Comparison of ENCODE assay signal across 8 mouse cellular contexts in the genomic region with DNA sequence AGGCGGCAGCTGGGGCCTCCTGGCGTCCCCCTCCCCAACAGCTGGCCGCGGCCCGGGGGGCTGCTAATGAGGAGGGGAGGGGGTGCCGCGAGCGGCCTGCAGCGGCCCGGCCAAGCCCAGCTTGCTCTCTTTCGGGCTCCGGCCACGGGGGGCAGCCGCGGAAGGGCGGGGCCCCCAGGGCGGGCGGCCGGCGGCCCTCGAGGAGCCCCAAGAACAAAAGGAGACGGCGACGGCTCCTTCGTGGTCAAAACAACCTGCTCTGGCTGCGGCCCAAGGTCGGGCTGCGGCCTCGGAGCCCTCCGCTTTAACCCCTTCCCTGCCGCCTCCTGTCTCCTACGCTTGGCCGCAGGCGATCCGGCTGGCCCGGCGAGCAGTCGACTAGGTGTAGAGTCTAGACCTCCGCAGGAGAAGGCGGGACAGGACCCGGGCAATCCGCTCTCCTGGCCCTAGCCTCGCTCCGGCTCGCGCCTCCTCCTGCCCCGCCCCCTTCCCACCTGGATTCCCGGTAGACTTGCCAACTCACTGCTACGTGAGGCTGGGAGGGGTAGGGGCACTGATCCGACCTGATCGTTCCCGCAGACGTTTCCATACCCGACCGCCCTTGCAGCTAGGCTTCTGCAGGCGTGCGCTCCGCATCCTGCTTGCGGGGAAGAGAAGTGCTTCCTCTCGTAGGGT. TPM values are rescaled to one million over a fixed set of nuclear protein-coding genes. Genes with fewer than 3 reads are reported as not detected.
DNase-seq lines count a peak whose midpoint lies in the region; ATAC-seq and TF ChIP-seq lines count a peak whose summit lies in the region.

No protein-coding gene starts in this region.

- H3K36me3 ChIP-seq in erythroblast, embryonic 14.5 days (ENCODE audit: control insufficient read depth), result no peaks in the 10 kb centered on the region
- no peaks in the 10 kb centered on the region for H3K36me3 ChIP-seq in limb, embryonic 12.5 days
- no peaks in the 10 kb centered on the region for H3K36me3 ChIP-seq in midbrain, embryonic 14.5 days (ENCODE audit: control insufficient read depth, insufficient read depth, low read length)
- H3K36me3 ChIP-seq in testis, adult 2 months (ENCODE audit: control insufficient read depth, insufficient read depth, low read length), result no peaks in the 10 kb centered on the region

- peak overlapping the region; percentile 98 for H3K27ac ChIP-seq in cortical plate, adult 2 months (ENCODE audit: insufficient read depth, low read length)
- peak overlapping the region; percentile 35; the same call in 1 of the 2 replicates for H3K27ac ChIP-seq in limb, embryonic 12.5 days
- peak overlapping the region; percentile 74 for H3K27ac ChIP-seq in midbrain, embryonic 14.5 days (replicated peaks; ENCODE audit: low read depth, low read length)
- no peak overlapping the region; the same call in none of the 2 replicates for H3K27ac ChIP-seq in testis, adult 2 months (ENCODE audit: control insufficient read depth, insufficient read depth, low read depth, low read length)

- H3K4me3 ChIP-seq in erythroblast, embryonic 14.5 days (replicated peaks), result peak overlapping the region; percentile 38
- H3K4me3 ChIP-seq in cortical plate, adult 2 months (ENCODE audit: insufficient read depth, low read length), result peak overlapping the region; percentile 98
- H3K4me3 ChIP-seq in limb, embryonic 12.5 days (replicated peaks), result peak overlapping the region; percentile 66
- H3K4me3 ChIP-seq in midbrain, embryonic 14.5 days (replicated peaks; ENCODE audit: low read depth, low read length), result peak overlapping the region; percentile 62
- peak overlapping the region; percentile 71 for H3K4me3 ChIP-seq in testis, adult 2 months (ENCODE audit: control insufficient read depth, low read depth, low read length)

- peaks cover 71% of the 10 kb centered on the region for H3K27me3 ChIP-seq in erythroblast, embryonic 14.5 days (ENCODE audit: control insufficient read depth)
- H3K27me3 ChIP-seq in limb, embryonic 12.5 days, result peaks cover 96% of the 10 kb centered on the region
- H3K27me3 ChIP-seq in midbrain, embryonic 14.5 days (ENCODE audit: control insufficient read depth, insufficient read depth, low read length), result peaks cover 54% of the 10 kb centered on the region
- no peaks in the 10 kb centered on the region for H3K27me3 ChIP-seq in testis, adult 2 months (ENCODE audit: control insufficient read depth, insufficient read depth, low read length)

- peak; percentile 64 for DNase-seq in gastrocnemius, postnatal 25 days
- peak; percentile 91 for DNase-seq in kidney, adult 18-20 months
- DNase-seq in midbrain, embryonic 14.5 days, result peak; percentile 72

- 0 out of 2 replicates have a peak, but pooled peaks have one; percentile 37 for TF ChIP-seq POLR2A in cortical plate, adult 2 months (IDR thresholded peaks at IDR 0.05; ENCODE audit: extremely low read depth, insufficient read depth, low read length)
- no peak for TF ChIP-seq POLR2A in testis, adult 2 months (IDR thresholded peaks at IDR 0.05; ENCODE audit: control insufficient read depth, low read depth, low read length)

- peak overlapping the region; percentile 99 for H3K4me2 ChIP-seq in limb, embryonic 12.5 days
- H3K4me2 ChIP-seq in midbrain, embryonic 14.5 days (ENCODE audit: low read length), result peak overlapping the region; percentile 90

- WGBS in limb, embryonic 12.5 days, result under 1% methylated on average over 60 of the region's 60 CpGs
- under 1% methylated on average over 55 of the region's 60 CpGs for WGBS in midbrain, embryonic 14.5 days

- TF ChIP-seq CTCF in cortical plate, adult 2 months (IDR thresholded peaks at IDR 0.05; ENCODE audit: extremely low read depth, insufficient read depth, low read length), result no peak
- no peak for TF ChIP-seq CTCF in testis, adult 2 months (IDR thresholded peaks at IDR 0.05; ENCODE audit: control insufficient read depth, insufficient read depth, insufficient replicate concordance, low read depth, low read length)

- ATAC-seq in erythroblast, adult 5-6 weeks (replicated peaks; ENCODE audit: low FRiP score, poor library complexity, severe bottlenecking), result no peak
- ATAC-seq in limb, embryonic 12.5 days (ENCODE audit: insufficient number of reproducible peaks, insufficient read depth, low FRiP score, low TSS enrichment, low read depth), result peak; percentile 64; the same call in 1 of the 2 replicates
- peak; percentile 60 for ATAC-seq in midbrain, embryonic 14.5 days (ENCODE audit: low FRiP score, low TSS enrichment)

- H3K4me1 ChIP-seq in erythroblast, embryonic 14.5 days (ENCODE audit: control insufficient read depth), result peaks cover 24% of the 10 kb centered on the region
- H3K4me1 ChIP-seq in cortical plate, adult 2 months (ENCODE audit: control insufficient read depth, insufficient read depth, low read length), result 0 out of 2 replicates have a peak, but pooled peaks cover 2% of the 10 kb centered on the region
- peaks cover 43% of the 10 kb centered on the region for H3K4me1 ChIP-seq in limb, embryonic 12.5 days (replicated peaks)
- H3K4me1 ChIP-seq in midbrain, embryonic 14.5 days (ENCODE audit: control insufficient read depth, insufficient read depth, low read length), result peaks cover 18% of the 10 kb centered on the region
- peaks cover 22% of the 10 kb centered on the region for H3K4me1 ChIP-seq in testis, adult 2 months (ENCODE audit: control insufficient read depth, insufficient read depth, low read length)

- H3K9ac ChIP-seq in limb, embryonic 12.5 days (replicated peaks), result peak overlapping the region; percentile 71
- H3K9ac ChIP-seq in midbrain, embryonic 14.5 days (replicated peaks; ENCODE audit: low read length), result peak overlapping the region; percentile 72

- H3K9me3 ChIP-seq in erythroblast, embryonic 14.5 days (ENCODE audit: control insufficient read depth, low read length), result peaks cover 2% of the 10 kb centered on the region; the same call in 1 of the 2 replicates
- no peaks in the 10 kb centered on the region for H3K9me3 ChIP-seq in limb, embryonic 12.5 days
- no peaks in the 10 kb centered on the region for H3K9me3 ChIP-seq in midbrain, embryonic 14.5 days (ENCODE audit: control insufficient read depth, low read length)

RNA-seq across cellular contexts. Expression of a gene that starts 2.1 kb away (rescaled TPM):
- polyA plus RNA-seq in erythroblast, embryonic 14.5 days (2012), result 0.08 and 0.09 TPM in 2 replicates
- total RNA-seq in erythroblast, adult 5-6 weeks (2015; ENCODE audit: low replicate concordance), result not detected in 2 replicates
- total RNA-seq in erythroblast, adult 5-6 weeks (2017; ENCODE audit: low replicate concordance), result 0.42 and 0.94 TPM in 2 replicates
- polyA plus RNA-seq in cortical plate, adult 2 months (2012; rRNA removed), result 32.2 and 34.5 TPM in 2 replicates
- 10 to 100 TPM; 13.9 to 16.7 TPM for total RNA-seq in gastrocnemius, postnatal 25 days (2021)
- 2.5 and 2.8 TPM in 2 replicates for polyA plus RNA-seq in limb, embryonic 12.5 days (2016; fragmentation: Nextera tagmentation; extraction: Ambion mirVana)
- 4.7 and 5.1 TPM in 2 replicates for polyA plus RNA-seq in midbrain, embryonic 14.5 days (2014; fragmentation: Nextera tagmentation; extraction: Ambion mirVana)
- 1.6 and 1.9 TPM in 2 replicates for polyA plus RNA-seq in testis, adult 2 months (2012; rRNA removed)

RNA-seq across cellular contexts. Expression of a gene that starts 41.7 kb away (rescaled TPM):
- polyA plus RNA-seq in erythroblast, embryonic 14.5 days (2012), result 0.28 and 0.50 TPM in 2 replicates
- total RNA-seq in erythroblast, adult 5-6 weeks (2015; ENCODE audit: low replicate concordance), result 2.1 and 6.9 TPM in 2 replicates
- total RNA-seq in erythroblast, adult 5-6 weeks (2017; ENCODE audit: low replicate concordance), result 4.5 and 6.4 TPM in 2 replicates
- 58.4 and 62.6 TPM in 2 replicates for polyA plus RNA-seq in cortical plate, adult 2 months (2012; rRNA removed)
- total RNA-seq in gastrocnemius, postnatal 25 days (2021), result 10 to 100 TPM in 1 of 2 experiments, 1 to 10 TPM in 1; 8.6 to 11.1 TPM
- polyA plus RNA-seq in limb, embryonic 12.5 days (2016; fragmentation: Nextera tagmentation; extraction: Ambion mirVana), result 2.0 and 2.5 TPM in 2 replicates
- polyA plus RNA-seq in midbrain, embryonic 14.5 days (2014; fragmentation: Nextera tagmentation; extraction: Ambion mirVana), result 4.4 TPM in 2 replicates
- 44.0 and 47.8 TPM in 2 replicates for polyA plus RNA-seq in testis, adult 2 months (2012; rRNA removed)

Comparison
In these comparisons a context has a peak if more than half of its experiments do, and no peak if none do; other contexts are left out.
1. H3K4me3 ChIP-seq: peak in every context shown above with its lines; median percentile 98 in cortical plate, adult 2 months; 71 in testis, adult 2 months; 66 in limb, embryonic 12.5 days; 62 in midbrain, embryonic 14.5 days; 38 in erythroblast, embryonic 14.5 days.